Mouse (Mus musculus) v-Abl transformed pro-B cells (cell line): ENCODE measurements around the gene Rbm5.

ENCODE experiments used
- in situ Hi-C, 2 experiments: fragments of 400-800 bp; cut with MboI; formaldehyde crosslinking; loops; one replicate each; pipeline ENCODE4 v1.15.1; 2025; ENCODE audit not compliant: unreplicated experiment in 2 of 2

The Rbm5 gene

GRCm38 (mm10) chr9:107703337-107704122 lies 67.3 kb downstream of the Rbm5 start:
- in situ Hi-C loops, result no loop called here

GRCm38 (mm10) chr9:107702606-107703185 lies 68.1 kb downstream of the Rbm5 start:
- in situ Hi-C loops, result no loop called here

GRCm38 (mm10) chr9:107701594-107701993 lies 69.2 kb downstream of the Rbm5 start:
- in situ Hi-C loops, result no loop called here

GRCm38 (mm10) chr9:107700114-107700571 lies 70.7 kb downstream of the Rbm5 start:
- in situ Hi-C loops, result no loop called here

GRCm38 (mm10) chr9:107699376-107699980 lies 71.3 kb downstream of the Rbm5 start:
- in situ Hi-C loops, result no loop called here

GRCm38 (mm10) chr9:107698611-107699190 lies 72.1 kb downstream of the Rbm5 start:
- in situ Hi-C loops, result no loop called here

GRCm38 (mm10) chr9:107697811-107698521 lies 72.8 kb downstream of the Rbm5 start:
- in situ Hi-C loops, result no loop called here

- in situ Hi-C loops, result no loop called here
Observed at GRCm38 (mm10) chr9:107696845-107697610, 73.8 kb downstream of the Rbm5 start.

- in situ Hi-C loops, result no loop called here
Observed at GRCm38 (mm10) chr9:107696106-107696479, 74.7 kb downstream of the Rbm5 start.

- in situ Hi-C loops, result no loop called here
Observed at GRCm38 (mm10) chr9:107695441-107696105, 75.2 kb downstream of the Rbm5 start.

GRCm38 (mm10) chr9:107694627-107695026 lies 76.2 kb downstream of the Rbm5 start:
- in situ Hi-C loops, result no loop called here

GRCm38 (mm10) chr9:107693433-107693987 lies 77.3 kb downstream of the Rbm5 start:
- in situ Hi-C loops, result no loop called here

GRCm38 (mm10) chr9:107692785-107693184 lies 78.0 kb downstream of the Rbm5 start:
- in situ Hi-C loops, result no loop called here

GRCm38 (mm10) chr9:107690391-107690790 lies 80.4 kb downstream of the Rbm5 start:
- in situ Hi-C loops, result no loop called here
